Mouse (Mus musculus) intestine, embryonic 15.5 days (tissue): ENCODE data around the gene Hspa1b. TPM values are rescaled to one million over a fixed set of nuclear protein-coding genes. Genes with fewer than 3 reads are reported as not detected.
A peak's percentile ranks its signal among the peaks of the same experiment; 100 is the strongest.
"Not testable (repeated sequence)": the region's sequence is repeated elsewhere in the genome, so short reads cannot be mapped to it uniquely, and the experiment has no call there.

Source experiments
- ATAC-seq: fragments of 200-750 bp; cut with Nextera tagmentation; 2 replicates; pipeline ENCODE4 v1.8.0; 2017; ENCODE audit warnings: moderate TSS enrichment, moderate library complexity
- H3K27ac ChIP-seq: fragments of 300-500 bp; sonication (generic); 2 replicates; pipeline ENCODE4 v1.5.1; 2015; ENCODE audit warnings: mild to moderate bottlenecking, inconsistent platforms
- H3K27me3 ChIP-seq: fragments of 300-500 bp; sonication (generic); replicated peaks from 2 replicates; pipeline ENCODE4 v1.6.1; 2015; ENCODE audit warnings: inconsistent platforms
- H3K36me3 ChIP-seq: fragments of 300-500 bp; sonication (generic); 2 replicates; pipeline ENCODE4 v1.6.1; 2015; ENCODE audit warnings: inconsistent platforms
- H3K4me1 ChIP-seq: fragments of 300-500 bp; sonication (generic); replicated peaks from 2 replicates; pipeline ENCODE4 v1.6.1; 2015; ENCODE audit warnings: inconsistent platforms
- H3K4me2 ChIP-seq: fragments of 300-500 bp; sonication (generic); replicated peaks from 2 replicates; pipeline ENCODE4 v1.6.1; 2015; ENCODE audit warnings: mild to moderate bottlenecking, inconsistent platforms
- H3K4me3 ChIP-seq: fragments of 300-500 bp; sonication (generic); replicated peaks from 2 replicates; pipeline ENCODE4 v1.5.1; 2015; ENCODE audit warnings: inconsistent platforms
- H3K9ac ChIP-seq: fragments of 300-500 bp; sonication (generic); 2 replicates; pipeline ENCODE4 v1.6.1; 2015; ENCODE audit warnings: inconsistent platforms
- H3K9me3 ChIP-seq: fragments of 300-500 bp; sonication (generic); 2 replicates; pipeline ENCODE4 v1.6.1; 2016; ENCODE audit warnings: inconsistent platforms
- WGBS: fragments of 180-500 bp; shearing (Covaris S2); methylation state at CpG from one replicate; pipeline ENCODE4 v1.1.7; 2015; 5-methylcytosine and 5-hydroxymethylcytosine counted together
- polyA plus RNA-seq: library from polyadenylated mRNA; unstranded; fragments of >200 nt; fragmentation: Nextera tagmentation; extraction: Ambion mirVana; gene quantifications from 2 replicates; pipeline ENCODE4 v1.2.1, GENCODE M21; 2015

Gene Hspa1b
- 0.43 TPM in 2 replicates for polyA plus RNA-seq

GRCm38 (mm10) chr17:34959130-34959778 lies at the start of gene Hspa1b:
Hspa1b (minus strand) TSS chr17:34959238.
- H3K27me3 ChIP-seq, H3K36me3 ChIP-seq, H3K9me3 ChIP-seq, H3K4me1 ChIP-seq: not testable (repeated sequence)
- under 1% methylated on average over 31 of the region's 32 CpGs for WGBS
- Histone ChIP-seq H3K4me3 (peak within 1 kb of the TSS; percentile 45), H3K4me2 (peak within 1 kb of the TSS; percentile 65), H3K27ac (peak within 1 kb of the TSS; percentile 95), H3K9ac (peak within 1 kb of the TSS; percentile 41)
- peak; percentile 96 for ATAC-seq

GRCm38 (mm10) chr17:35007387-35007991 lies 48.5 kb upstream of the Hspa1b start:
- WGBS = 94% methylated on average over 7 of the region's 7 CpGs
- H3K4me2 ChIP-seq = no peak overlapping the region
- no peaks in the 10 kb centered on the region for H3K9me3 ChIP-seq
- no peaks in the 10 kb centered on the region for H3K27me3 ChIP-seq
- H3K4me3 ChIP-seq = no peak overlapping the region
- H3K9ac ChIP-seq = no peak overlapping the region
- ATAC-seq = no peak
- H3K27ac ChIP-seq = no peak overlapping the region
- peaks cover 17% of the 10 kb centered on the region for H3K4me1 ChIP-seq
- peaks cover 60% of the 10 kb centered on the region for H3K36me3 ChIP-seq

- WGBS = 98% methylated on average over 4 of the region's 5 CpGs
Observed at GRCm38 (mm10) chr17:35005902-35006301, 46.9 kb upstream of the Hspa1b start.

GRCm38 (mm10) chr17:35005158-35005557 lies 46.1 kb upstream of the Hspa1b start:
- WGBS = 93% methylated on average over 10 of the region's 10 CpGs
- no peak overlapping the region for H3K4me3 ChIP-seq
- H3K9me3 ChIP-seq = no peaks in the 10 kb centered on the region
- H3K27me3 ChIP-seq = no peaks in the 10 kb centered on the region
- peaks cover 38% of the 10 kb centered on the region for H3K36me3 ChIP-seq
- H3K9ac ChIP-seq = no peak overlapping the region
- no peak overlapping the region for H3K4me2 ChIP-seq
- ATAC-seq = no peak
- H3K4me1 ChIP-seq = peaks cover 21% of the 10 kb centered on the region
- H3K27ac ChIP-seq = no peak overlapping the region

More at GRCm38 (mm10) chr17:35005902-35006301, 46.9 kb upstream of the Hspa1b start:
- H3K36me3 ChIP-seq = peaks cover 45% of the 10 kb centered on the region
- not testable (repeated sequence) for H3K27me3 ChIP-seq, H3K4me2 ChIP-seq, ATAC-seq, H3K9ac ChIP-seq, H3K9me3 ChIP-seq, H3K4me3 ChIP-seq, H3K27ac ChIP-seq
- H3K4me1 ChIP-seq = peaks cover 21% of the 10 kb centered on the region

- H3K27ac ChIP-seq = no peak overlapping the region
- ATAC-seq = no peak
Observed at GRCm38 (mm10) chr17:35004075-35004717, 45.2 kb upstream of the Hspa1b start.

GRCm38 (mm10) chr17:35003022-35003838 lies 44.2 kb upstream of the Hspa1b start:
- ATAC-seq = no peak
- 40% methylated on average over 9 of the region's 9 CpGs for WGBS
- Histone ChIP-seq H3K9ac (no peak overlapping the region; the same call in 1 of the 2 replicates), H3K27ac (no peak overlapping the region), H3K4me2 (peak overlapping the region; percentile 93), H3K27me3 (no peaks in the 10 kb centered on the region), H3K36me3 (peaks cover 33% of the 10 kb centered on the region), H3K4me3 (no peak overlapping the region), H3K9me3 (no peaks in the 10 kb centered on the region), H3K4me1 (peaks cover 38% of the 10 kb centered on the region)

More at GRCm38 (mm10) chr17:35004075-35004717, 45.2 kb upstream of the Hspa1b start:
- H3K4me3 ChIP-seq = no peak overlapping the region
- H3K36me3 ChIP-seq = peaks cover 37% of the 10 kb centered on the region
- WGBS = 93% methylated on average over 17 of the region's 17 CpGs
- H3K4me1 ChIP-seq = peaks cover 30% of the 10 kb centered on the region
- no peaks in the 10 kb centered on the region for H3K9me3 ChIP-seq
- no peak overlapping the region for H3K9ac ChIP-seq
- no peaks in the 10 kb centered on the region for H3K27me3 ChIP-seq
- H3K4me2 ChIP-seq = no peak overlapping the region

GRCm38 (mm10) chr17:35002153-35002865 lies 43.3 kb upstream of the Hspa1b start:
- Histone ChIP-seq H3K27ac (peak overlapping the region; percentile 98), H3K4me2 (peak overlapping the region; percentile 93), H3K4me1 (peaks cover 41% of the 10 kb centered on the region), H3K4me3 (peak overlapping the region; percentile 80), H3K36me3 (peaks cover 30% of the 10 kb centered on the region), H3K9ac (peak overlapping the region; percentile 98), H3K9me3 (no peaks in the 10 kb centered on the region), H3K27me3 (no peaks in the 10 kb centered on the region)
- 8% methylated on average over 12 of the region's 12 CpGs for WGBS
- no peak for ATAC-seq

- peaks cover 45% of the 10 kb centered on the region for H3K4me1 ChIP-seq
- peak overlapping the region; percentile 93 for H3K4me2 ChIP-seq
- peak overlapping the region; percentile 98 for H3K9ac ChIP-seq
- peaks cover 27% of the 10 kb centered on the region for H3K36me3 ChIP-seq
- H3K27ac ChIP-seq = peak overlapping the region; percentile 98
- H3K4me3 ChIP-seq = peak overlapping the region; percentile 80
- peak; percentile 29 for ATAC-seq
- H3K9me3 ChIP-seq = no peaks in the 10 kb centered on the region
- WGBS = under 1% methylated on average over 35 of the region's 35 CpGs
- no peaks in the 10 kb centered on the region for H3K27me3 ChIP-seq
Observed at GRCm38 (mm10) chr17:35001452-35002152, 42.6 kb upstream of the Hspa1b start.

- peak within 1 kb of the TSS; percentile 93 for H3K4me2 ChIP-seq
- H3K4me3 ChIP-seq = peak within 1 kb of the TSS; percentile 80
- H3K9me3 ChIP-seq = no peaks in the 10 kb centered on the region
- WGBS = under 1% methylated on average over 83 of the region's 83 CpGs
- H3K36me3 ChIP-seq = peaks cover 24% of the 10 kb centered on the region
- ATAC-seq = peak; percentile 92
- H3K27me3 ChIP-seq = no peaks in the 10 kb centered on the region
- H3K27ac ChIP-seq = peak within 1 kb of the TSS; percentile 98
- H3K9ac ChIP-seq = peak within 1 kb of the TSS; percentile 98
- peaks cover 48% of the 10 kb centered on the region for H3K4me1 ChIP-seq
Observed at GRCm38 (mm10) chr17:35000717-35001451, 41.8 kb upstream of the Hspa1b start, which contains the start of gene Vars. Vars (plus strand) TSS chr17:35000987.

- Histone ChIP-seq H3K9ac (peak overlapping the region; percentile 98), H3K4me3 (peak overlapping the region; percentile 80), H3K4me1 (peaks cover 48% of the 10 kb centered on the region), H3K4me2 (peak overlapping the region; percentile 93), H3K27ac (peak overlapping the region; percentile 98), H3K36me3 (peaks cover 16% of the 10 kb centered on the region)
- not testable (repeated sequence) for H3K9me3 ChIP-seq, H3K27me3 ChIP-seq
- peak; percentile 27 for ATAC-seq
- 15% methylated on average over 30 of the region's 32 CpGs for WGBS
Observed at GRCm38 (mm10) chr17:34999871-35000716, 41.1 kb upstream of the Hspa1b start.
